Mouse (Mus musculus) bone marrow, adult 2 months (tissue): ENCODE measurements around the gene Itih4. TPM values are rescaled to one million over a fixed set of nuclear protein-coding genes. Genes with fewer than 3 reads are reported as not detected.

Experiments used
- H3K27ac ChIP-seq: fragments of 200-500 bp; 2 replicates; pipeline ENCODE4 v1.5.1; 2012; ENCODE audit warnings: low read depth, mild to moderate bottlenecking, control low read depth, inconsistent platforms, low read length; ENCODE audit not compliant: control insufficient read depth, poor library complexity, insufficient read depth
- H3K4me1 ChIP-seq: fragments of 200-500 bp; 2 replicates; pipeline ENCODE4 v1.6.1; 2011; ENCODE audit warnings: low read length; ENCODE audit not compliant: control insufficient read depth, insufficient read depth
- H3K4me3 ChIP-seq: fragments of 200-500 bp; replicated peaks from 2 replicates; pipeline ENCODE3; 2011; ENCODE audit warnings: mild to moderate bottlenecking, low read depth, low read length, control low read depth; ENCODE audit not compliant: control insufficient read depth
- CTCF ChIP-seq: fragments of 200-500 bp; IDR thresholded peaks from 2 replicates; pipeline ENCODE4 v1.5.1; 2011; ENCODE audit warnings: low read length, control low read depth; ENCODE audit not compliant: control insufficient read depth, insufficient read depth
- POLR2A ChIP-seq: fragments of 200-500 bp; IDR thresholded peaks from 2 replicates; pipeline ENCODE4 v1.6.1; 2011; ENCODE audit warnings: low read depth, mild to moderate bottlenecking, control low read depth, low read length, borderline replicate concordance; ENCODE audit not compliant: control insufficient read depth
- WGBS: fragments of 180-500 bp; shearing (Covaris S2); methylation state at CpG from one replicate; pipeline ENCODE4 v1.1.7; 2018; 5-methylcytosine and 5-hydroxymethylcytosine counted together
- polyA plus RNA-seq: library from polyadenylated mRNA; stranded (reverse); fragments of >200 nt; gene quantifications from 2 replicates; pipeline ENCODE4 v1.2.4, GENCODE M21; 2011; ENCODE audit warnings: low replicate concordance; ENCODE audit not compliant: missing spikeins, insufficient read depth, insufficient read length

Itih4 gene
- polyA plus RNA-seq, 1 experiment = 6.6 TPM

GRCm38 (mm10) chr14:30862368-30862767 is 23.9 kb upstream of the Itih4 start:
- 89% methylated on average over 9 of the region's 9 CpGs for WGBS

GRCm38 (mm10) chr14:30865311-30865710 is 21.0 kb upstream of the Itih4 start:
- TF ChIP-seq CTCF = peak; percentile 27; the same call in 1 of the 2 replicates
- TF ChIP-seq POLR2A = no peak
- WGBS = 76% methylated on average over 3 of the region's 3 CpGs
- Histone ChIP-seq H3K4me1 (no peaks in the 10 kb centered on the region; the same call in 1 of the 2 replicates), H3K27ac (no peak overlapping the region), H3K4me3 (no peak overlapping the region)

More at GRCm38 (mm10) chr14:30862368-30862767, 23.9 kb upstream of the Itih4 start:
- H3K4me1 ChIP-seq = no peaks in the 10 kb centered on the region
- H3K27ac ChIP-seq = no peak overlapping the region
- TF ChIP-seq POLR2A (no peak), CTCF (no peak)
- no peak overlapping the region for H3K4me3 ChIP-seq

- H3K4me3 ChIP-seq = no peak overlapping the region
- TF ChIP-seq CTCF (peak; percentile 90), POLR2A (no peak)
- peaks cover 3% of the 10 kb centered on the region for H3K4me1 ChIP-seq
- no peak overlapping the region for H3K27ac ChIP-seq
- 28% methylated on average over 5 of the region's 5 CpGs for WGBS
Observed at GRCm38 (mm10) chr14:30867042-30867441, 19.2 kb upstream of the Itih4 start.

GRCm38 (mm10) chr14:30868826-30869225 is 17.4 kb upstream of the Itih4 start:
- no peak overlapping the region for H3K4me3 ChIP-seq
- peaks cover 3% of the 10 kb centered on the region for H3K4me1 ChIP-seq
- H3K27ac ChIP-seq = no peak overlapping the region
- WGBS = 70% methylated on average over 10 of the region's 10 CpGs
- TF ChIP-seq CTCF (no peak), POLR2A (no peak)

GRCm38 (mm10) chr14:30869391-30869801 is 16.9 kb upstream of the Itih4 start:
- no peak for TF ChIP-seq POLR2A
- TF ChIP-seq CTCF = no peak
- Histone ChIP-seq H3K4me3 (no peak overlapping the region), H3K27ac (peak overlapping the region; percentile 82), H3K4me1 (peaks cover 3% of the 10 kb centered on the region)
- 61% methylated on average over 8 of the region's 8 CpGs for WGBS

GRCm38 (mm10) chr14:30870206-30871147 is 15.8 kb upstream of the Itih4 start:
- TF ChIP-seq POLR2A (no peak), CTCF (0 out of 2 replicates have a peak, but pooled peaks have one; percentile 3)
- 69% methylated on average over 25 of the region's 25 CpGs for WGBS
- Histone ChIP-seq H3K4me3 (no peak overlapping the region), H3K4me1 (peaks cover 5% of the 10 kb centered on the region), H3K27ac (peak overlapping the region; percentile 82)

GRCm38 (mm10) chr14:30874095-30874700 is 12.1 kb upstream of the Itih4 start:
- TF ChIP-seq POLR2A (no peak), CTCF (no peak)
- peak overlapping the region; percentile 43 for H3K27ac ChIP-seq
- H3K4me3 ChIP-seq = no peak overlapping the region
- peaks cover 7% of the 10 kb centered on the region for H3K4me1 ChIP-seq
- WGBS = 71% methylated on average over 18 of the region's 18 CpGs
